Mouse (Mus musculus) olfactory bulb, adult 2 months (tissue): ENCODE data around the gene Prex1.

Experiments
- CTCF ChIP-seq: fragments of 200-500 bp; IDR thresholded peaks from 2 replicates; pipeline ENCODE4 v1.5.1; 2012; ENCODE audit warnings: low read depth, mild to moderate bottlenecking, low read length, moderate library complexity; ENCODE audit not compliant: insufficient read depth
- POLR2A ChIP-seq: fragments of 200-500 bp; IDR thresholded peaks from 2 replicates; pipeline ENCODE4 v1.6.1; 2012; ENCODE audit warnings: mild to moderate bottlenecking, low read depth, low read length, moderate library complexity; ENCODE audit not compliant: insufficient read depth

DNA sequence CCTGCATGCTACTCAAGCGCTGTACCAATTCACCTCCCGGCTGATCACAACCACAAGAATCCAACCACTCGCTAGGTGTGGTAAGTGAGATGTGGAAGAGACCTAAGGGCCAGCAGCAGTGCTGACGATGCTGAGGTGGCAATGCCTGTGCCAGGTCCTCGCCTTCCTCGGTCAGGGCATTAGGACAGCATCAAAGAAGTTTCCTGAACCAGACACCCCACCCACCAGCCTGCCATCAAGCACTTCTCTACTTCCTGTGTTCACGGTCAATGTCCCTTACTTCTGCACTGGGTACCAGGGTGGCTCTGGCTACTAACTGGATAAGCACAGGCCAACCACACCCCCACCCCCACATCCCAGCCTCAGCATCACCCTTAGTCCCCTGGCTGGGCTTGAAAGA, 91.0 kb downstream of the Prex1 start:
- TF ChIP-seq CTCF (no peak), POLR2A (no peak)
